Mouse (Mus musculus): Measurements from ENCODE around the gene Carhsp1.
A peak's percentile ranks its signal among the peaks of the same experiment; 100 is the strongest.

The Carhsp1 gene

DNA sequence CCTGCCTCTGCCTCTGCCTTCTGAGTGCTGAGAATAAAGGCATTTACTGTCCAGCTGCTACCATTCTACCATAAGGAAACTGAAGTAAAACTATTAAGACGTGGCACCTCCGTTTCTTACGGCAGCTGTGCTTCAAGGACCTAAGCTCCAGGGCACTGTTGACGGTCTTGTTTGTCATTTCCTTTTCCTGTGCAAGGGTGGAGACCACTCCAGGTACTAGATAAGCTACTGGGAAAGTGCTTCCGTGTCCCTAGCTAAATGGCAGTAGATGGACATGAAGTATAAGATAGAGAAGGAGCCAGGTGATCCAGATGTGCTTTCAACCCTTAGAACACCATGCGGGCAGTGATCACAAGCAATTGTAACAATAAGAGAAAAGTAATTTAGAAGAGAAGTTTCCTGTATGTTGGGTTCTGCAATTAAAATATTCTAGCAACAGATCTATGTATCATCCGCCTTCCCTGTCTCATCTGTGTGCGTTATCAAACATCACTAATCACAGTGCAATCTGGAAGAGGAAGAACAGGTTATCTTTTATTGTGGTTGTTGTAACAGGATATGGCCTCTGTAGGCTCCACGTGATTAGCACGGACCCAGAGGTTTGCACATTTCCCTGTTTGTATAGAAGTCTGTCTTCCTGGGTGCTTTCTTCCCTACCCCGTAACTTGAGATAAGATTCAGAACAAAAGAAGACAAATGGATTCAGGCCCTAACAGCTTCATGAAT is 32.3 kb downstream of the Carhsp1 start:
- no peak for DNase-seq (ENCODE audit: low spot score in 2 of 2)

DNA sequence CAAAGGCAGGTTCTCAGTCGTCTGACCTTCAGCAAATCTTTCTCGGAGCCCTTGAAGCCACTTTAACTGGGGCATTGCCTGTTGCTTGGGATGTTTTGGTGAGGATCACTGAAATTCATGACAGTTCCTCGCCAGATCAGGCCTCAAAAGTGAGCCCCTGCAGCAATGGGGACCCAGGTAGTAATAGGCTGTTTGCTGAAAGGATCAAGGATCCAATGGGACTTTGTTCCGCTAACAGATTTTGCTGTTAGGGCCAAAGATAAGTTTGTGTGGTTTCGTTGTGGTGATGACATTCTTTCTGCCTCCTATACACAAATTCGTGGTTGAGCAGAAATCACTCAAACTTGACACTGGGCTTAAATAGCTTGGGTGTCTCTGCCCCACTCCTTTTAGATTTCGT is 33.8 kb downstream of the Carhsp1 start:
- no peak for DNase-seq (ENCODE audit: low spot score in 2 of 2)

DNA sequence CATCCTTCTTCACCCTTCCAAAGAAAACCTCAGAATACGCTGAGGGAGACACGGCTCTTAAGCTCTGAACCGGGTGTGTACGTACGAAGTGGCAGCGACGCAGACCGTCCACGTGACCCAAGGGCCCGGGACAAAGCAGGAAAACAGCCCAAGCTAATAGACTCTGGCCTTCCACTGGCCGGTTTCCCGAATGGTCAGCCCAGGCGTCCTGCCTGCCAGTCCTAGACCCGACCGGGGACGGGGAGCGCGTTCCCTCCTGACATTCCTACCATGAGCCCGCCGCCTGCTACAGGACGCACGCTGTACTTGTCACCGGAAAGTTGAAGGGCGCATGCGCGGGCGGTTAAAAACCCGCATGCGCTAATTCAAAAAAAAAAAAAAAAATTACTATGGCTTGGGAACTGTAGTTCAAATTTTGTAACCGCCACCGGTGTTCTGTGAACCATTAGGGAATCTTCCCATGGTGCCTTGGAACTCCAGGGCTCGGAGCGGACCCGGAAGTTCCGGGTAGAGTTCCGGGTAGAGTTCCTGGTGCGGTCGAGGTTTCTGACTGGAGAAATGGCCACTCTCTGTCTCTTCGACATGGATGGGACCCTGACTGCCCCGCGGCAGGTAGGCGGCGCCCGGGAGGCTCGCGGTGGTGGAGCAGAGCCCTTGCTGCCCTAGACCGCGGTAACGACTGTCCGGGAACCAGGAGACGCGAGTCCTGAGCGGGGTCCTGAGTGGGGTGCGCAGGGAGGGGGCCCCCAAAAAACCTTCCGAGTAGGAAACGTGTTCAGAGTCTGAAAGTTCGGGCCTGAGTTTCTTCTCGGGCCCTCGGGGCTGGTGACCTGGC is 34.5 kb downstream of the Carhsp1 start, which contains the start of the genes Pmm2 and Tmem186:
Pmm2 (plus strand) TSS at position 458 of the 835 bp plus-strand sequence.
Tmem186 (minus strand) TSS at position 496 of the 835 bp plus-strand sequence.
- DNase-seq (ENCODE audit: low spot score in 2 of 2) = peak; percentile 71 to 82

DNA sequence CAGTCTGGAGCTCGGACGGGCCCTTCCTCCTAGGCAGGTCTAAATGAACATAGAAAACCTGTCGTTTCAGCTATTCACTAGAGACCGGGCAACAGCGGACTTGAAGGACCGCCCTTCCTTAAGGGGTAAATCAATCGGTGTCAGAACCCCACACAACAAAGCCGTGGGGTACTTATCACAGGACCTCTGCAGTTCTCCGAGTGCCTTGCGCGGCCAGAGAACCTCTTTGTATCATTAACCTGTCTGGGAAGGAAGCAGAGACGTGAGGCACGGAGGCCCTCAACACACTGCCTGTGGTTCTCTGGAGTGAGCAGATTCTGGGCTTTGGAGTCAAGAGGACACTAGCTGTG is 35.1 kb downstream of the Carhsp1 start:
- DNase-seq (ENCODE audit: low spot score in 2 of 2) = no peak

DNA sequence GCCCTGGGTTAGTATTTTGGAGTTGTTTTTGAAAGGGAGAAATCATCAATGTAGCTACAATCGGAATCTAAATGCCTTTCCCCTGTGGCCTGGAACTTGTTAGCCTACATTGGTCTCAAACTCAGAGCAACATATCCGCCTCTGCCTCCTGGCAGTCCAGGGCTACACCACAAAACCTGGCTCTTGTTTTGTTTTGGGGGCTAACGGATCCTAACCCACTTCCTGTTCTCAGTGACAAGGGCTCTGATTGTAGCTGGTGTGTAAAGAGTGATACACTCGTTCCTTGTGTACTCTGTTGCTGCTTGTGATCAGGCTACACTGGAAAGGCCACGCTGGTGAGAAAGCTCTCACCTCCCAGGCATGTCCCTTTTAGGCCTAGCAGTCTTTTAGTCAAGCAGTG is 40.5 kb downstream of the Carhsp1 start:
- no peak for DNase-seq (ENCODE audit: low spot score in 2 of 2)

DNA sequence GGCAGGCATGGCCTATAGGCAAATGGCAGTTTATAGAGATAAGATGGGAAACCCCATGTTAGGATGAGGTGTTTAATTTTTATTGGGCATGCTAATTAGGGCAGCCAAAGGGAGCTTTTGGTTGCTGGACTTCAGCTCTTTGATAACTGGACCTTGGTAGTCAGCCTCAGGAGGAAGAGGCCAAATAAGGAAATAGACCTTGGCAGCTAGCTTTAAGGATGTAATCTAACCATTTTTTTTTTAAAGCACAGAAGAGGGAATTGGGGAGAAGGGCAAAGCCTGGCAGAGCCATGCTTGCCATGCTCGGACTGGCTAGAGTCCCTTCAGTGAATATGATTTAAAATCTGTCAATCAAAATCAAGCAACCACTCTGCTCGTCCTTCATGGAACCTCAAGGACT is 41.5 kb downstream of the Carhsp1 start:
- DNase-seq (ENCODE audit: low spot score in 2 of 2) = no peak

DNA sequence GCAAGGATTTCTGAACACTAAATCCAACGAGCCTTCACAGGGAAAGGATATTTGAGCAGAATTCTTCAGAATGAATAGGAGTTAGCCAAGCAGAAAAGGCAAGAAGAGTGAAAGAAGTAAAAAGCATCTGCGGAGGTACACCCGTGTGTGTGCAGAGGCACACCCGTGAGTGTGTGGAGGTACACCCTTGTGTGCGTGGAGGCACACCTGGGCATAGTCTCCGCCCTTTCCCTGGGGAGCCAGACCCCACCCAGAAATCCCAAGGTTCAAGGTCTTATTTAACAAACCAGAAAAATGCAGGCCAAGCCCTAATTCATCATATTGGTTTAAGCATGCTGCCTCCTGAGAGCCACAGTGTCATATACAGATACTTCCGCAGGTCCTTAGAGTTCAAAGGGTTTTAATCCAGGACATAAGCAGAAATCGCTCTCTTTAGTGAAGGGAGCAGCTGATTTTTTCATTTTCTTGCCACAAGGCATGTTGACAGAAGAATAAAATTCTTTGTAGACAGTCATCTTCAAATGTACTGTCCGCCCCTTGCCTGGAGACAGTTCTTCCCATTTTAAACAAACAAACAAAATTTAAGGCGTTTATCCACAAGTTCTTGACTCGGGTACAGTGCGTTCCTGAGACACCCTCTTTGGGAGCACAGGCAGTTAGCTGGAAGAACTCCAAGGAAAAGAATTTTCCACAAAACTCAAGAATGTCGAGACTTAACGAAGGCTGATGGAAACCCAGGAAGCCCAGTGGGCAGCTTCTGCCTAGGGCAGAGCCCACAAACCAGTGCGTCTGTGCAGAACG is 51.4 kb downstream of the Carhsp1 start:
- no peak for DNase-seq (ENCODE audit: low spot score in 2 of 2)

DNA sequence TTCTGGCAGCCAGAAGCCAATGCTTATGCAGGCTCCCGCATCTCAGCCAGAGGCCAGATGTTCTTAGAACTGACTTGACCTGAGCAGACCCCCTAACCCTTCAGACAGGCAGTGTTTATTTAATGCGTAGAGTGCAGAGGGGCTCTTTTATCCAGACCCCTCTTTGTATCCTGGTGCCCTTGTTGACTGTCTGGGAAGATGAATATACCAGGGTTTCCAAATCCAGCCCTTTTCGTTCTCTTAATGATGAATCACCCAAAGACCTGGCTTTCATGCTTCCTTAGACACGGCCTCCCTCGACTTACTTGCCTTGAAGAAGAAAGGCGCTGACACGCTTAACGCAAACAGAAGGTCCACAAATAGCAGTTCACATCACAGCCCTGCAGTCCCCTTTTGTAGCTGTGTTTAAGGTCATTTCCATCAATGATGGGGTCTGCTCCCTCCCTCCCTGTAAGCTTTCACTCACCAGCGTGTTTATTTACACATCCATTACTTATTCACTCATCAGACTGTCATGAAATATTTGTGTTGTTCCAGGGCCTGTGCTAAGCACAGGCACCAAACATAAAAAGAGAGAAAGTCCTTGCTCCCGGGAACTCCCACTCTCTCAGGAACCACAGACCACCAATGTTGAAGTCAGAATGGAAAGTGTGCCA is 52.2 kb downstream of the Carhsp1 start:
- no peak for DNase-seq (ENCODE audit: low spot score in 2 of 2)

DNA sequence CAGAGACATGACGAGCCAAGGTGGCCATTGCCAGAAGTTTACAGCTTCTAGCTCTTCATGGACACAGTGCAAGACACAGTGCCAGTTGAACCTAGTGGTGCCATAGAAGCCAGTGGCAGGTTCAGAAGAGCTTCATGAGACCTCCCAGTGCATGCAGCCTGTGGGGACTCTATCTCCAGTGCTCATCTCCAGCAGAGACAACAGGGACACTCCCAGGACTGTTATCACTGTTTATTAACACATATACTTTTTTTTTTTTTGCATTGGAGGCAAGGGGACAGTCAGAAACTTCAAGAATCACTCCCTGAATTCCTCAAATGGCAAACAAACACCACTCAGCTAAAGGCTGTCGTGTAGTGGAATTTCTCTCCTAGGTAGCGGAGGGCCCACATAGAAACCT is 58.5 kb downstream of the Carhsp1 start:
- no peak for DNase-seq (ENCODE audit: low spot score in 2 of 2)

DNA sequence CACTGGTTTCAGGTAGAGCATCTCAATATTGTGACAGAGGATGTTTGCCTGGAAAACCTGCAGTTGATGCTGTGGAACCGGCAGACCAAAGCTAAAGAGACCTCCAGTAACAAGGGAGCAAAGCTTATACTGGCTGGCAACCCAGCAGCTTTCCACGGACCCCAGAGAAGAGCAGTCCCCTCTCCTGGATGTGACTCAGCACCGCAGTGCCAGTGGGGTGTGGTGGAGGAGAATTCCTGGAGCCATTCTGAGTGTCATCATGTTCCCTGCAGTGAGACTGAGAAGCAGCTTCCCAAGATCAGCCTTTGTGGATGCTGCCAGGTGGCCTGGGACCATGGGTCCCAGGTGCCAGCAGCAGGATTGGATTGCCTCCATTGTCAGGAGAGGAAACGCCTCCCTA is 58.9 kb downstream of the Carhsp1 start:
- no peak for DNase-seq (ENCODE audit: low spot score in 2 of 2)

DNA sequence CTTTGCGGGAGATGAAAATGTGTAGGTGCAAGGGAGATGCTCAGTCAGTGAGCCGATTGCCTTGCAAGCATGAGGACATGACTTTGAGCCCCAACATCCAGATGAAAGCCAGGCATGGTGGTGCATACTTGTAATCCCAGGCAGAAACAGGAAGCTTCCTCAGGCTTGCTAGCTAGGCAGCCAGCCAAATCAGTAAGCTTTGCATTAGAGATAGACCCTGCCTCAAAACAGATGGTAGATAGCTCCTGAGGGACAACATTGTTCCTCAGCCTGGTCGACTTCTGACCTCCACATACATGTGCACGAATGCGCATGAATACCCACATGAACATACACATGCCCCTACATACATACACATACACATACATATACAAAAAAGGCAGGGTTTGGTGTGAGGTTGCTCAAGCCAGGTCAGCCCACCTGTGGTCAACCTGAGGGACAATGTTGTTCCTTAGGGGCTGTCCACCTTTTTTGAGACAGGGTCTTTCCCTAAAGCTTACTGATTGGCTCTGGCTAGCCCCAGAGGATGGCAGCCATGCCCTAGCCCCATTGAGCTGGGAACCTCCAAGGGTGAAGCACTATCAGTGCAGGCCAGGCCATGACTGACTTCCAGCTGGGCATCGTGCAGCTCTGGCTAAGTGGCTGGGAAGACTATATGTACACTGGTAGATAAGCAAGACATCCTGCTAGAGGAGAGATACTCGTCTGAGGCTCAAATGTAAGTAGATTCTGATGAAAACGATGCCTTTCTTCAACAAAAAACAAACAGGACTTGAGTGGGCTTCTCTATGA is 59.5 kb downstream of the Carhsp1 start:
- DNase-seq (ENCODE audit: low spot score in 2 of 2) = no peak

DNA sequence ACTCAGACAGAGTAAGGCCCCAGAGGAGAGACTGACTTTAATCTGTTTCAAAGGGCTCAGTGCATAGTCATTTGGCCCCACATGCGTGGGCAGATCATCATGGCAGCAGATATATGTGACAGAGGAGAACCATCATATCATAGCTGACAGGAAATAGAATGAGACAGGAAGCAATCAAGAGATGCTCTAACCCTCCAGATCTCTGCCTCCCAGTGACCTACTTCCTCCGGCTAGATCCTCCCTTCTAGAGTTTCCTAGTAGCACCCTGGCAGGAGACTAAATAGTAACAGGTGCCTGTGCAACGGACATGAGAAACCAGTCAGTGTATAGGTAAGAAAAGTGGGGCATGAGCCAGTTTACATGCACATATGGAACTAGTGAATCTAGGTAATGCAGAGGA is 61.6 kb downstream of the Carhsp1 start:
- DNase-seq (ENCODE audit: low spot score in 2 of 2) = no peak
